Mouse (Mus musculus): Measurements from ENCODE around the gene Shroom3. TPM values are rescaled to one million over a fixed set of nuclear protein-coding genes. Genes with fewer than 3 reads are reported as not detected.

Gene Shroom3
- polyA plus RNA-seq, 1 experiment from 2014 or later = 5.6 TPM

- Histone ChIP-seq H3K9me3 (ENCODE audit: low read depth, low read length) (no peaks in the 10 kb centered on the region), H3K4me3 (ENCODE audit: low read depth, low read length) (no peak overlapping the region), H3K4me1 (ENCODE audit: insufficient read depth) (peaks cover 24% of the 10 kb centered on the region), H3K36me3 (ENCODE audit: insufficient read depth) (no peaks in the 10 kb centered on the region), H3K27ac (ENCODE audit: low read depth) (peak overlapping the region; percentile 96), H3K4me2 (peak overlapping the region; percentile 34), H3K9ac (no peak overlapping the region), H3K27me3 (ENCODE audit: insufficient read depth, low read length) (no peaks in the 10 kb centered on the region)
- ATAC-seq (ENCODE audit: insufficient read depth) = peak; percentile 94
- WGBS = 17% methylated on average over 5 of the region's 5 CpGs
- TF ChIP-seq CTCF (IDR thresholded peaks at IDR 0.05; ENCODE audit: low read depth) = no peak
- peak; percentile 92 for DNase-seq
These were observed 314.3 kb downstream of the Shroom3 start for GRCm38 (mm10) chr5:92997428-92998120.

- Histone ChIP-seq H3K4me1 (ENCODE audit: insufficient read depth) (peaks cover 24% of the 10 kb centered on the region), H3K27me3 (ENCODE audit: insufficient read depth, low read length) (no peaks in the 10 kb centered on the region), H3K9me3 (ENCODE audit: low read depth, low read length) (no peaks in the 10 kb centered on the region), H3K9ac (no peak overlapping the region), H3K27ac (ENCODE audit: low read depth) (peak overlapping the region; percentile 96), H3K4me2 (no peak overlapping the region), H3K4me3 (ENCODE audit: low read depth, low read length) (no peak overlapping the region), H3K36me3 (ENCODE audit: insufficient read depth) (no peaks in the 10 kb centered on the region)
- no peak for TF ChIP-seq CTCF (IDR thresholded peaks at IDR 0.05; ENCODE audit: low read depth)
- WGBS = 24% methylated on average over 5 of the region's 5 CpGs
- DNase-seq (no peak), ATAC-seq (ENCODE audit: insufficient read depth) (no peak)
These were observed 315.3 kb downstream of the Shroom3 start for GRCm38 (mm10) chr5:92998494-92999016.

- H3K4me3 ChIP-seq (ENCODE audit: low read depth, low read length) = no peak overlapping the region
- TF ChIP-seq CTCF (IDR thresholded peaks at IDR 0.05; ENCODE audit: low read depth) = no peak
- H3K4me1 ChIP-seq (ENCODE audit: insufficient read depth) = peaks cover 24% of the 10 kb centered on the region
- no peaks in the 10 kb centered on the region for H3K27me3 ChIP-seq (ENCODE audit: insufficient read depth, low read length)
- H3K9ac ChIP-seq = no peak overlapping the region
- H3K9me3 ChIP-seq (ENCODE audit: low read depth, low read length) = no peaks in the 10 kb centered on the region
- H3K4me2 ChIP-seq = no peak overlapping the region
- ATAC-seq (ENCODE audit: insufficient read depth) (no peak), DNase-seq (peak; percentile 35)
- peak overlapping the region; percentile 98 for H3K27ac ChIP-seq (ENCODE audit: low read depth)
- 55% methylated on average over 6 of the region's 6 CpGs for WGBS
- no peaks in the 10 kb centered on the region for H3K36me3 ChIP-seq (ENCODE audit: insufficient read depth)
These were observed 316.8 kb downstream of the Shroom3 start for GRCm38 (mm10) chr5:93000060-93000459.

- no peaks in the 10 kb centered on the region for H3K36me3 ChIP-seq (ENCODE audit: insufficient read depth)
- ATAC-seq (ENCODE audit: insufficient read depth) (peak; percentile 52), DNase-seq (peak; percentile 93)
- peaks cover 28% of the 10 kb centered on the region for H3K4me1 ChIP-seq (ENCODE audit: insufficient read depth)
- 0 out of 2 replicates have a peak overlapping the region, but pooled peaks have one; percentile 24 for H3K9ac ChIP-seq
- peak overlapping the region; percentile 33; the same call in 1 of the 2 replicates for H3K4me2 ChIP-seq
- H3K4me3 ChIP-seq (ENCODE audit: low read depth, low read length) = no peak overlapping the region
- no peaks in the 10 kb centered on the region for H3K27me3 ChIP-seq (ENCODE audit: insufficient read depth, low read length)
- 19% methylated on average over 17 of the region's 17 CpGs for WGBS
- peak overlapping the region; percentile 98 for H3K27ac ChIP-seq (ENCODE audit: low read depth)
- no peak for TF ChIP-seq CTCF (IDR thresholded peaks at IDR 0.05; ENCODE audit: low read depth)
- no peaks in the 10 kb centered on the region for H3K9me3 ChIP-seq (ENCODE audit: low read depth, low read length)
These were observed 317.8 kb downstream of the Shroom3 start for GRCm38 (mm10) chr5:93000774-93001757.

- no peak overlapping the region for H3K27ac ChIP-seq (ENCODE audit: low read depth)
- no peak overlapping the region for H3K4me3 ChIP-seq (ENCODE audit: low read depth, low read length)
- ATAC-seq (ENCODE audit: insufficient read depth) (no peak), DNase-seq (no peak)
- H3K9ac ChIP-seq = no peak overlapping the region
- TF ChIP-seq CTCF (IDR thresholded peaks at IDR 0.05; ENCODE audit: low read depth) = no peak
- 88% methylated on average over 2 of the region's 2 CpGs for WGBS
- H3K36me3 ChIP-seq (ENCODE audit: insufficient read depth) = no peaks in the 10 kb centered on the region
- no peaks in the 10 kb centered on the region for H3K9me3 ChIP-seq (ENCODE audit: low read depth, low read length)
- H3K4me1 ChIP-seq (ENCODE audit: insufficient read depth) = peaks cover 22% of the 10 kb centered on the region
- H3K4me2 ChIP-seq = no peak overlapping the region
- H3K27me3 ChIP-seq (ENCODE audit: insufficient read depth, low read length) = no peaks in the 10 kb centered on the region
These were observed 319.4 kb downstream of the Shroom3 start for GRCm38 (mm10) chr5:93002615-93003014.

GRCm38 (mm10) chr5:93005229-93005814 lies 322.1 kb downstream of the Shroom3 start:
- ATAC-seq (ENCODE audit: insufficient read depth) (peak; percentile 38; the same call in 1 of the 2 replicates), DNase-seq (peak; percentile 79)
- Histone ChIP-seq H3K27me3 (ENCODE audit: insufficient read depth, low read length) (no peaks in the 10 kb centered on the region), H3K4me2 (peak overlapping the region; percentile 56), H3K4me3 (ENCODE audit: low read depth, low read length) (peak overlapping the region; percentile 22), H3K27ac (ENCODE audit: low read depth) (peak overlapping the region; percentile 83), H3K9me3 (ENCODE audit: low read depth, low read length) (no peaks in the 10 kb centered on the region), H3K9ac (peak overlapping the region; percentile 46), H3K36me3 (ENCODE audit: insufficient read depth) (no peaks in the 10 kb centered on the region), H3K4me1 (ENCODE audit: insufficient read depth) (peaks cover 11% of the 10 kb centered on the region)
- WGBS = 7% methylated on average over 20 of the region's 20 CpGs
- no peak for TF ChIP-seq CTCF (IDR thresholded peaks at IDR 0.05; ENCODE audit: low read depth)
